In genomic region chr5:33481318-33481685, GRCm38 (mm10) we compare ENCODE assay signal across 23 mouse cellular contexts. TPM values are rescaled to one million over a fixed set of nuclear protein-coding genes. Genes with fewer than 3 reads are reported as not detected.
A peak's percentile ranks its signal among the peaks of the same experiment; 100 is the strongest.
DNase-seq lines count a peak whose midpoint lies in the region; ATAC-seq and TF ChIP-seq lines count a peak whose summit lies in the region.
"Had no signal": no experiment of that assay in that cellular context is flagged by ENCODE, and none has a peak within 500 bp of the region (broad histone marks: within the 10 kb centered on the region; RNA-seq: fewer than 3 reads in every experiment).

No protein-coding gene starts in this region.

- H3K4me1 ChIP-seq in heart, embryonic 12.5 days (replicated peaks): peaks cover 21% of the 10 kb centered on the region
- no peaks in the 10 kb centered on the region for H3K4me1 ChIP-seq in stomach, embryonic 15.5 days
- no peaks in the 10 kb centered on the region for H3K4me1 ChIP-seq in stomach, postnatal 0 days (replicated peaks; ENCODE audit: control insufficient read depth, insufficient read depth)
- H3K4me1 ChIP-seq in midbrain, embryonic 13.5 days (replicated peaks): peaks cover 25% of the 10 kb centered on the region
- H3K4me1 ChIP-seq: limb, embryonic 12.5 days; liver, embryonic 13.5 days; lung, embryonic 15.5 days; megakaryocyte, embryonic 14.5 days had no signal

- H3K4me2 ChIP-seq in heart, embryonic 12.5 days: no peak overlapping the region
- H3K4me2 ChIP-seq in stomach, embryonic 15.5 days: no peak overlapping the region
- no peak overlapping the region for H3K4me2 ChIP-seq in stomach, postnatal 0 days (replicated peaks; ENCODE audit: low read depth)
- no peak overlapping the region for H3K4me2 ChIP-seq in midbrain, embryonic 13.5 days (replicated peaks)
- H3K4me2 ChIP-seq: heart, embryonic 11.5 days; limb, embryonic 12.5 days; liver, embryonic 13.5 days; lung, embryonic 15.5 days had no signal

- no peak for TF ChIP-seq CTCF in stomach, postnatal 0 days (IDR thresholded peaks at IDR 0.05; ENCODE audit: low read depth)

- peak; percentile 4; the same call in 1 of the 2 replicates for ATAC-seq in heart, embryonic 12.5 days (ENCODE audit: insufficient number of reproducible peaks, low FRiP score)
- no peak for ATAC-seq in stomach, embryonic 15.5 days (ENCODE audit: insufficient read depth, low FRiP score, low read depth)
- ATAC-seq in stomach, postnatal 0 days (ENCODE audit: low FRiP score, low TSS enrichment): no peak
- ATAC-seq in midbrain, embryonic 13.5 days: peak; percentile 34

- peaks cover 52% of the 10 kb centered on the region for H3K27me3 ChIP-seq in heart, embryonic 12.5 days (replicated peaks)
- no peaks in the 10 kb centered on the region for H3K27me3 ChIP-seq in stomach, embryonic 15.5 days (replicated peaks)
- no peaks in the 10 kb centered on the region for H3K27me3 ChIP-seq in stomach, postnatal 0 days (ENCODE audit: control insufficient read depth, insufficient read depth, low read length)
- peaks cover 8% of the 10 kb centered on the region; the same call in 1 of the 2 replicates for H3K27me3 ChIP-seq in midbrain, embryonic 13.5 days
- H3K27me3 ChIP-seq: lung, embryonic 15.5 days had no signal

- no peak overlapping the region for H3K4me3 ChIP-seq in heart, embryonic 12.5 days
- H3K4me3 ChIP-seq in stomach, embryonic 15.5 days (replicated peaks): no peak overlapping the region
- no peak overlapping the region for H3K4me3 ChIP-seq in stomach, postnatal 0 days (ENCODE audit: low read depth, low read length)
- no peak overlapping the region for H3K4me3 ChIP-seq in midbrain, embryonic 13.5 days (replicated peaks)
- H3K4me3 ChIP-seq: limb, embryonic 12.5 days; liver, embryonic 13.5 days; lung, embryonic 15.5 days; megakaryocyte, embryonic 14.5 days had no signal

- no peak for DNase-seq in heart, postnatal 25 days (ENCODE audit: low spot score)
- no peak for DNase-seq in stomach, postnatal 0 days (ENCODE audit: low spot score)
- no peak for DNase-seq in ovary, postnatal 10 days (ENCODE audit: low spot score)
- no peak for DNase-seq in adrenal gland, adult (ENCODE audit: inconsistent age in 2 of 2, low spot score in 1 of 2)
- no peak for DNase-seq in layer of hippocampus, postnatal 25 days (ENCODE audit: extremely low spot score in 1 of 2, low spot score in 1 of 2)
- DNase-seq: cerebellum, postnatal 25 days; heart, postnatal 36 days; kidney, adult 8-10 months; liver, embryonic 13.5 days; right cerebral cortex, postnatal 4 days; thymus, postnatal 4 days had no signal

- no peak overlapping the region for H3K9ac ChIP-seq in heart, embryonic 12.5 days
- no peak overlapping the region for H3K9ac ChIP-seq in stomach, embryonic 15.5 days
- H3K9ac ChIP-seq in stomach, postnatal 0 days (ENCODE audit: low read length): no peak overlapping the region
- no peak overlapping the region for H3K9ac ChIP-seq in midbrain, embryonic 13.5 days (replicated peaks)
- H3K9ac ChIP-seq: limb, embryonic 12.5 days; liver, embryonic 13.5 days; lung, embryonic 15.5 days had no signal

- intact Hi-C loops in heart, postnatal 25 days (cut with DNase I): no loop called here

- WGBS in heart, embryonic 12.5 days: 25% methylated on average over 7 of the region's 7 CpGs
- WGBS in stomach, embryonic 15.5 days: 37% methylated on average over 7 of the region's 7 CpGs
- WGBS in stomach, postnatal 0 days: 32% methylated on average over 6 of the region's 7 CpGs
- WGBS in midbrain, embryonic 13.5 days: 53% methylated on average over 7 of the region's 7 CpGs

- H3K27ac ChIP-seq in heart, embryonic 12.5 days (ENCODE audit: poor library complexity, severe bottlenecking): no peak overlapping the region
- peak overlapping the region; percentile 2; the same call in 1 of the 2 replicates for H3K27ac ChIP-seq in stomach, embryonic 15.5 days
- no peak overlapping the region for H3K27ac ChIP-seq in stomach, postnatal 0 days (replicated peaks)
- no peak overlapping the region for H3K27ac ChIP-seq in midbrain, embryonic 13.5 days
- H3K27ac ChIP-seq: limb, embryonic 12.5 days; liver, embryonic 13.5 days; lung, embryonic 15.5 days had no signal

- TF ChIP-seq EP300 in stomach, postnatal 0 days (optimal IDR thresholded peaks at IDR 0.05): no peak

- no peaks in the 10 kb centered on the region for H3K9me3 ChIP-seq in heart, embryonic 12.5 days (replicated peaks)
- no peaks in the 10 kb centered on the region for H3K9me3 ChIP-seq in stomach, embryonic 15.5 days
- no peaks in the 10 kb centered on the region for H3K9me3 ChIP-seq in stomach, postnatal 0 days (ENCODE audit: control insufficient read depth, low read length)
- no peaks in the 10 kb centered on the region; the same call in 1 of the 2 replicates for H3K9me3 ChIP-seq in midbrain, embryonic 13.5 days
- H3K9me3 ChIP-seq: limb, embryonic 12.5 days; liver, embryonic 13.5 days; lung, embryonic 15.5 days; megakaryocyte, embryonic 14.5 days had no signal

- no peaks in the 10 kb centered on the region for H3K36me3 ChIP-seq in heart, embryonic 12.5 days
- H3K36me3 ChIP-seq in stomach, embryonic 15.5 days: no peaks in the 10 kb centered on the region
- no peaks in the 10 kb centered on the region for H3K36me3 ChIP-seq in stomach, postnatal 0 days (ENCODE audit: control insufficient read depth, insufficient read depth, low read length)
- H3K36me3 ChIP-seq in midbrain, embryonic 13.5 days: no peaks in the 10 kb centered on the region
- H3K36me3 ChIP-seq: limb, embryonic 12.5 days; liver, embryonic 13.5 days; lung, embryonic 15.5 days had no signal

RNA-seq across cellular contexts. Expression of gene Nkx1-1, which starts 47.5 kb away (rescaled TPM):
- not detected in 2 replicates for polyA plus RNA-seq in heart, embryonic 12.5 days (2016; fragmentation: Nextera tagmentation; extraction: Ambion mirVana)
- not detected for total RNA-seq in heart, postnatal 25 days (2021)
- not detected in 2 replicates for polyA plus RNA-seq in stomach, embryonic 15.5 days (2015; fragmentation: Nextera tagmentation; extraction: Ambion mirVana)
- not detected in 2 replicates for polyA plus RNA-seq in stomach, postnatal 0 days (2015; fragmentation: Nextera tagmentation; extraction: Ambion mirVana)
- polyA plus RNA-seq in midbrain, embryonic 13.5 days (2015; fragmentation: Nextera tagmentation; extraction: Ambion mirVana): not detected in 2 replicates
- total RNA-seq in layer of hippocampus, postnatal 25 days (2021): not detected
- total RNA-seq: adrenal gland, adult 18-20 months; heart, postnatal 36 days; layer of hippocampus, adult 18-20 months; MEL had no signal
- polyA plus RNA-seq: forebrain, embryonic 14.5 days; gonadal fat pad, adult 2 months; heart, embryonic 11.5 days; limb, embryonic 12.5 days; liver, embryonic 13.5 days; lung, embryonic 15.5 days had no signal

Comparison
In these comparisons a context has a peak if more than half of its experiments do, and no peak if none do; other contexts are left out.
1. ATAC-seq: peak in heart, embryonic 12.5 days (single experiment) and midbrain, embryonic 13.5 days (single experiment); none in stomach, embryonic 15.5 days (single experiment) and stomach, postnatal 0 days (single experiment).